Mouse (Mus musculus) liver, embryonic 16.5 days (tissue): ENCODE results near the gene Spata3. TPM values are rescaled to one million over a fixed set of nuclear protein-coding genes. Genes with fewer than 3 reads are reported as not detected.

Experiments
- ATAC-seq: fragments of 200-750 bp; cut with Nextera tagmentation; 2 replicates; pipeline ENCODE4 v1.8.0; 2017; ENCODE audit warnings: low read depth, mild to moderate bottlenecking, moderate number of reproducible peaks, moderate library complexity
- H3K27ac ChIP-seq: fragments of 300-500 bp; sonication (generic); 2 replicates; pipeline ENCODE4 v1.5.1; 2014; ENCODE audit warnings: mild to moderate bottlenecking, low read length
- H3K27me3 ChIP-seq: fragments of 300-500 bp; sonication (generic); 2 replicates; pipeline ENCODE4 v1.6.1; 2014; ENCODE audit warnings: low read depth, low read length, mixed read lengths; ENCODE audit not compliant: control insufficient read depth, insufficient read depth
- H3K36me3 ChIP-seq: fragments of 300-500 bp; sonication (generic); 2 replicates; pipeline ENCODE4 v1.6.1; 2014; ENCODE audit warnings: mild to moderate bottlenecking; ENCODE audit not compliant: control insufficient read depth, insufficient read depth
- H3K4me1 ChIP-seq: fragments of 300-500 bp; sonication (generic); 2 replicates; pipeline ENCODE4 v1.6.1; 2014; ENCODE audit warnings: low read depth, low read length, mixed read lengths; ENCODE audit not compliant: control insufficient read depth
- H3K4me2 ChIP-seq: fragments of 300-500 bp; sonication (generic); 2 replicates; pipeline ENCODE4 v1.6.1; 2014; ENCODE audit warnings: low read depth, low read length, mixed read lengths
- H3K4me3 ChIP-seq: fragments of 300-500 bp; sonication (generic); 2 replicates; pipeline ENCODE4 v1.5.1; 2014; ENCODE audit warnings: low read depth, mild to moderate bottlenecking, low read length
- H3K9ac ChIP-seq: fragments of 300-500 bp; sonication (generic); 2 replicates; pipeline ENCODE4 v1.6.1; 2014; ENCODE audit warnings: low read depth, low read length
- H3K9me3 ChIP-seq: fragments of 300-500 bp; sonication (generic); replicated peaks from 2 replicates; pipeline ENCODE4 v1.6.1; 2016; ENCODE audit warnings: low read length; ENCODE audit not compliant: control insufficient read depth
- WGBS: fragments of 180-500 bp; shearing (Covaris S2); extraction: QIAGEN DNeasy Blood & Tissue Kit; methylation state at CpG from one replicate; pipeline ENCODE4 v1.1.7; 2014; ENCODE audit not compliant: insufficient replicate concordance; 5-methylcytosine and 5-hydroxymethylcytosine counted together
- polyA plus RNA-seq: library from polyadenylated mRNA; unstranded; fragments of >200 nt; fragmentation: Nextera tagmentation; extraction: Ambion mirVana; gene quantifications from 2 replicates; pipeline ENCODE4 v1.2.1, GENCODE M21; 2015

Gene Spata3
- polyA plus RNA-seq, 1 experiment from 2014 or later: 0.24 TPM

- H3K27ac ChIP-seq: no peak overlapping the region
- no peak for ATAC-seq
- H3K4me2 ChIP-seq: no peak overlapping the region
- no peak overlapping the region for H3K4me3 ChIP-seq
- H3K4me1 ChIP-seq: no peaks in the 10 kb centered on the region; the same call in 1 of the 2 replicates
- no peak overlapping the region for H3K9ac ChIP-seq
- H3K36me3 ChIP-seq: no peaks in the 10 kb centered on the region
- H3K27me3 ChIP-seq: peaks cover 57% of the 10 kb centered on the region
- 34% methylated on average over 4 of the region's 4 CpGs for WGBS
- H3K9me3 ChIP-seq: no peaks in the 10 kb centered on the region
Measured at GRCm38 (mm10) chr1:86045056-86045455, 28.4 kb downstream of the Spata3 start.

DNA sequence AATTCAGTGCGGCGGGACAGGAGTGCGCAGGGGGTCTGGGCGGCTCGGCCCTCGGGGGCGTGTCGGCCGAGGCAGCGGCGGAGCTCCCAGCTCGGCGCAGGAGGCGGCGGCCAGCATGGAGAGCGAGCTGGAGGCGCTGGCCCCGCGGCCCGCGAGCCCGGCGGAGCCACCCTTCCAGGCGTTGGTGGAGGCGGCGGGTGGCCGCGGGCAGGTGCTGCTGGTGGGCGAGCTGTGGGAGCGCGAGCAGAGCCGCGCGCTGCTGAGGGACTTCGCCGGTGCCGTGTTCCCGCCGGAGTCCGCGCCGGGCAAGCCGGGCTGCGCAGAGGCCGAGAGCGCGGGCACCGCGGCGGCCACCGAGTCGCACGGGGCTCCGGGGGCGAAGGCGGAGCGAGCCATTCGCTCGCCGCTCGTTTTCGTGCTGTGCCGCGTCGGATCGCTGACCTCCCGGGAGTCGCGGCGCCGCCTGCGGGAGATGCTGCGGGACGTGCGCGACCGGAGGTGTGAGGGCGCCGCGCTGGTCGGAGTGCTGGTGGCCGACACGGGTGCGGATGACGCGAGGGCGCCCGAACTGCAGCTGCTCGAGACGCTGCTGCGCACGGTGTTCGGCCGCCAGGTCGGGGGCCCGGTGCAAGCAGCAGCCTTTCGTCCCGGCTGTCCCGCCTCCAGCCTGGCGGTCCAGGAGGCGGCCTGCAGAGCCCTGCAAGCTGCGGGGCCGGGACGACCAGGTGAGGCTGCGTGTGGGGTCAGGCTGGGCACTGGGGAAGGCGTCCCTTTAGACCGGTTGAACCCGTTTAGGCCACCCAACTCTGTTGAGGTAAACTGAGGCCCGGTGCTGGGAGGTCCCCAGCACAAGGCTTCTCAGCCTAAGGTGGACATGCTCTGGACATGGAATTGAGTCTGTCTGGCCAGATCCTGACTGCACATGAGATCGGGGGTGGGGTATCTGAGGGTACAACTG is 29.5 kb downstream of the Spata3 start, which contains the start of gene 2810459M11Rik:
TSS of gene 2810459M11Rik (plus strand) at position 16 of the 958 bp plus-strand sequence.
- Histone ChIP-seq H3K9me3 (no peaks in the 10 kb centered on the region), H3K9ac (peak within 1 kb of the TSS; percentile 61), H3K27me3 (peaks cover 57% of the 10 kb centered on the region), H3K4me3 (peak within 1 kb of the TSS; percentile 61), H3K36me3 (peaks cover 3% of the 10 kb centered on the region; the same call in 1 of the 2 replicates), H3K27ac (peak within 1 kb of the TSS; percentile 79), H3K4me2 (peak within 1 kb of the TSS; percentile 53), H3K4me1 (no peaks in the 10 kb centered on the region; the same call in 1 of the 2 replicates)
- under 1% methylated on average over 110 of the region's 110 CpGs for WGBS
- peak; percentile 67 for ATAC-seq

DNA sequence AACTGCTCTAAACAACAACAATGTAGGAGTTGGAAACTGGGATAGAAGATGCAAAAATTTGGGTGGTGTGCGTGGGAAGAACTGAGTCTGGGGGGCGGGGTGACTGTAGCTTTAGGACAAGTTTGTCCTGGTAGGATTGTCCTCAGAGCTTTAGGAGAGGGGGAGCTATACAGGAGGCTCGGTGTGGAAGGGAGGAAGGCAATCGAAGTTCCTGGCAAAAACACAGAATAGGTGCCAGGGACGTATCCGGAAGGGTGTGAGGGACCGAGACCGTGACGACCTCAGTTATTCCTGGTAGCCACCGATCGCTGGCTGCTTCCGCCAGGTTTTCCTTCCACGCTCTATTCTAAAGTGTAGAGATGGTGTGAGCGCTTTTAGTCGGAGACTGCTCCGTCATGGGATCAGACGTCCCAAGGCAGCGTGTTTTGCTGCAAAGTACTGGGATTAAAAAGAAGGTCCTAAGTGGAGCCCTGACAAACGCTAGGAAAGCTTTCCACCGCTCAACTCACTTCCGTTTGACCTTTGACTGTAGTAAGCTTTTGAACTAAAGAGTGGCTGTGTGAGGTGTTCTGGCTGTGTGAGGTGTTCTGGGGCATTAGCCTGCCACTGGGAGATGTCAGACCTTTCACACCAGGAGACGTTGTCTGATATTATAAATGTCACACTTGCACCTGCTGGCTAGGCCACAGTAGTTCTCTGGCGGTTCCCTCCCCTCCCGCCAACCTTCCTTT is 30.4 kb downstream of the Spata3 start:
- Histone ChIP-seq H3K4me2 (peak overlapping the region; percentile 53), H3K9ac (peak overlapping the region; percentile 61), H3K4me3 (peak overlapping the region; percentile 61), H3K9me3 (no peaks in the 10 kb centered on the region), H3K27me3 (peaks cover 57% of the 10 kb centered on the region), H3K4me1 (no peaks in the 10 kb centered on the region), H3K36me3 (peaks cover 3% of the 10 kb centered on the region; the same call in 1 of the 2 replicates), H3K27ac (peak overlapping the region; percentile 79)
- 9% methylated on average over 24 of the region's 24 CpGs for WGBS
- peak; percentile 42; the same call in 1 of the 2 replicates for ATAC-seq

- peaks cover 54% of the 10 kb centered on the region for H3K27me3 ChIP-seq
- no peak for ATAC-seq
- peaks cover 3% of the 10 kb centered on the region; the same call in 1 of the 2 replicates for H3K36me3 ChIP-seq
- no peaks in the 10 kb centered on the region for H3K4me1 ChIP-seq
- H3K4me3 ChIP-seq: no peak overlapping the region
- H3K27ac ChIP-seq: no peak overlapping the region
- 38% methylated on average over 4 of the region's 4 CpGs for WGBS
- peak overlapping the region; percentile 41 for H3K4me2 ChIP-seq
- H3K9me3 ChIP-seq: no peaks in the 10 kb centered on the region
- H3K9ac ChIP-seq: no peak overlapping the region
Measured at GRCm38 (mm10) chr1:86048231-86048630, 31.6 kb downstream of the Spata3 start.

DNA sequence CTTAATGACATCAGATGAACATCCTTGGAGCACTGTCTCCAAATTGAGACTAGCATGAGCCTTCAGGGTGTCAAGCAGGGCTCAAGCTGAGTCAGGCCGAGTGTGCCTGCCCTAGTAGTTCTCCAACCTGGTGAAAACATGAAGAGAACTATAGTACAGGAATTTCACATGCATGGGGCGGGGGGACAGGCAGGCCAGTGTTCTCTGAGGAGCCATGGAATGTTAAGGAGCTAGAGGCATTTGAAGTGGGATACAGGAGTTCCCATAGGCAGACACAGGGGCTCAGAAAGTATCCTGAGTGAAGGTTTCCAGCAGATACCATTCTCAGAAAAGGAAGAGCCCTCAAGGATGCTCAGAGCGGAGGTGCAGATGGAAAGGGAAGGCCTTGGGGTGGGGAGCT is 32.1 kb downstream of the Spata3 start:
- WGBS: 62% methylated on average over 3 of the region's 3 CpGs
- Histone ChIP-seq H3K9me3 (no peaks in the 10 kb centered on the region), H3K4me2 (no peak overlapping the region), H3K36me3 (peaks cover 3% of the 10 kb centered on the region; the same call in 1 of the 2 replicates), H3K4me3 (no peak overlapping the region), H3K4me1 (no peaks in the 10 kb centered on the region), H3K27ac (no peak overlapping the region), H3K9ac (no peak overlapping the region), H3K27me3 (peaks cover 51% of the 10 kb centered on the region)
- no peak for ATAC-seq

- no peak overlapping the region for H3K4me3 ChIP-seq
- H3K9ac ChIP-seq: no peak overlapping the region
- peaks cover 8% of the 10 kb centered on the region for H3K27me3 ChIP-seq
- no peak overlapping the region for H3K4me2 ChIP-seq
- 65% methylated on average over 12 of the region's 12 CpGs for WGBS
- no peak overlapping the region for H3K27ac ChIP-seq
- peaks cover 3% of the 10 kb centered on the region; the same call in 1 of the 2 replicates for H3K36me3 ChIP-seq
- H3K9me3 ChIP-seq: no peaks in the 10 kb centered on the region
- no peak for ATAC-seq
- no peaks in the 10 kb centered on the region; the same call in 1 of the 2 replicates for H3K4me1 ChIP-seq
Measured at GRCm38 (mm10) chr1:86053198-86053921, 36.7 kb downstream of the Spata3 start.

DNA sequence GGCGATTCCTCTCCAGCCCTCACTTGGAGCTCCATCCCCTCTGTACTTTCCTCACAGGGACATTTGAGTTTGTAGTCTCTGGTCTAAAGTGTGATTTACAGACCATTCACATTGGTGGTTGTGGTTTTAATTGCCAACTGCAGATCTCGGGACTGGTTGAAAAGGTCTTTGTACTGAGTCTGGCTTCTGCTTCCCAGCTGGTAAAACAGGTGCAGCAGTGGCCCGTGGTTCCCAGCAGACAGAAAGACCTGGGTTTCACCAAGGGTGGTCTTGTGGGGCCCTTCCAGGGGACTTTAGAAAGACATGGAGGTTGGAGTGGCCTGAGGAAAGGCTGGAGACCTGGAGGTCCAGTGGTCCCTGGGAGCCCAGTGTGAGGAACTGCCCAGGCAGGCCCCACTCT is 38.3 kb downstream of the Spata3 start:
- 35% methylated on average over 3 of the region's 3 CpGs for WGBS

DNA sequence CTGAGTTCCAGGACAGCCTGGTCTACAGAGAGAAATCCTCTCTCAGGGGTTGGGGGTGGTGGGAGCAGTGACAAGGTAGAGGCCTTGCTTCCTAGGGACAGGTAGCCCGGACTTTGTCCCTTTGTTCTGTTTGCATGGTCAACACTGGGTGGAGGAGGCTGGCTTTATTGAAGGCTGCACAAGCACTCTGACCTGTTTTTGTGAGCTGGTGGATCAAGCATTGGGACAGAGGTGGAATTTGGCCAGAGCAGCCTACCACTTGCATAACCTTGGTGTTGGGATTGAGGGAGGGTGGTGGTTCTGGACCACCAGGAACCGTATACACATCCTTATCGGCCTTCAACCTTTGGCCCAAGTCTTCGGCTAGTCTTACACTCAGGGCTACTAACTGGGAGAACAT is 39.7 kb downstream of the Spata3 start:
- Histone ChIP-seq H3K4me3 (no peak overlapping the region), H3K9ac (no peak overlapping the region), H3K4me2 (no peak overlapping the region), H3K36me3 (no peaks in the 10 kb centered on the region), H3K27ac (peak overlapping the region; percentile 75), H3K9me3 (no peaks in the 10 kb centered on the region), H3K4me1 (peaks cover 5% of the 10 kb centered on the region), H3K27me3 (no peaks in the 10 kb centered on the region)
- peak; percentile 86 for ATAC-seq
- WGBS: 64% methylated on average over 4 of the region's 4 CpGs

More for the DNA sequence above, 38.3 kb downstream of the Spata3 start:
- no peaks in the 10 kb centered on the region for H3K27me3 ChIP-seq
- H3K4me2 ChIP-seq: no peak overlapping the region
- no peak overlapping the region for H3K4me3 ChIP-seq
- ATAC-seq: no peak
- peaks cover 5% of the 10 kb centered on the region for H3K4me1 ChIP-seq
- H3K9ac ChIP-seq: no peak overlapping the region
- no peaks in the 10 kb centered on the region for H3K9me3 ChIP-seq
- H3K36me3 ChIP-seq: peaks cover 3% of the 10 kb centered on the region; the same call in 1 of the 2 replicates
- peak overlapping the region; percentile 75; the same call in 1 of the 2 replicates for H3K27ac ChIP-seq
